Mouse (Mus musculus) testis, adult 2 months (tissue): Measurements from ENCODE around the gene Thada.

Experiments
- CTCF ChIP-seq: fragments of 200-500 bp; IDR thresholded peaks from 2 replicates; pipeline ENCODE4 v1.5.1; 2012; ENCODE audit warnings: low read depth, mild to moderate bottlenecking, inconsistent platforms, low read length, moderate library complexity; ENCODE audit not compliant: control insufficient read depth, insufficient read depth, insufficient replicate concordance
- POLR2A ChIP-seq: fragments of 200-500 bp; IDR thresholded peaks from 2 replicates; pipeline ENCODE4 v1.6.1; 2012; ENCODE audit warnings: low read depth, mild to moderate bottlenecking, inconsistent platforms, low read length, moderate library complexity; ENCODE audit not compliant: control insufficient read depth

DNA sequence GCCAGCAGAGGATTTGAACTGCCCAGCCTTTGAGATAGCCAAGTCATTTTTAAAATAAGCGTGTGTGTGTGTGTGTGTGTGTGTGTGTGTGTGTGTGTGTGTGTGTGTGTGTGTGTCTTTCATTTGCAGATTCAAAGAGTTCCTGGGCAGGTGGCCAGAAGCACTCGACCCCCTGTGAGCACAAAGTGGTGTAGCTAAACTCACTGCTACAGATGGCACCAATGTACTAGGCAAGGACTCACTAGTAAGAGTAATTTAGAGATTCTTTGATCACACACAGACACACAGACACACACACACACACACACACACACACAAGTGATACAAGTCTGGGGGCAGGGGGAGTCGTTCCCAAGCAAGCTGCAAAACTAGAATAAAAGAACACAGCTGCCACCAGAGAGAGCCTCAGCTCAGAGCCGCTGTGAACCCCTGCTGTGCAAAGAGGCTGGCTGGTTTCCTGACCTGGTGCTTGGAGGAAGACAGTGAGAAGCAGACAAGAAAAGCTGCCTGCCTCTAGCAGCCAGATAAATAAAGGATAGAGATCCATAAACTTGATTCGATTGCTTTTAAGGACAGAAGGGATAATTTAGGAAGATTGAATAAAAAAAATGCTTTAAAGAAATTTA lies 26.4 kb upstream of the Thada start:
- no peak for TF ChIP-seq CTCF
- no peak for TF ChIP-seq POLR2A
